Mouse (Mus musculus) splenic B cell, adult 2 months (primary cell): ENCODE measurements around the gene Ccdc151.

Experiments used
- DNase-seq: peaks from one replicate; pipeline ENCODE4 v3.0.0-alpha.2; 2011; ENCODE audit warnings: low read depth, low spot score
- H3K27me3 ChIP-seq: 2 replicates; pipeline ENCODE4 v1.6.1; 2012; ENCODE audit warnings: mild to moderate bottlenecking, low read length, moderate library complexity, mixed read lengths; ENCODE audit not compliant: control insufficient read depth, poor library complexity, insufficient read depth, severe bottlenecking
- H3K36me3 ChIP-seq: 2 replicates; pipeline ENCODE4 v1.6.1; 2012; ENCODE audit warnings: mild to moderate bottlenecking, low read length, moderate library complexity, mixed read lengths; ENCODE audit not compliant: control insufficient read depth, poor library complexity, insufficient read depth, severe bottlenecking

The Ccdc151 gene

DNA sequence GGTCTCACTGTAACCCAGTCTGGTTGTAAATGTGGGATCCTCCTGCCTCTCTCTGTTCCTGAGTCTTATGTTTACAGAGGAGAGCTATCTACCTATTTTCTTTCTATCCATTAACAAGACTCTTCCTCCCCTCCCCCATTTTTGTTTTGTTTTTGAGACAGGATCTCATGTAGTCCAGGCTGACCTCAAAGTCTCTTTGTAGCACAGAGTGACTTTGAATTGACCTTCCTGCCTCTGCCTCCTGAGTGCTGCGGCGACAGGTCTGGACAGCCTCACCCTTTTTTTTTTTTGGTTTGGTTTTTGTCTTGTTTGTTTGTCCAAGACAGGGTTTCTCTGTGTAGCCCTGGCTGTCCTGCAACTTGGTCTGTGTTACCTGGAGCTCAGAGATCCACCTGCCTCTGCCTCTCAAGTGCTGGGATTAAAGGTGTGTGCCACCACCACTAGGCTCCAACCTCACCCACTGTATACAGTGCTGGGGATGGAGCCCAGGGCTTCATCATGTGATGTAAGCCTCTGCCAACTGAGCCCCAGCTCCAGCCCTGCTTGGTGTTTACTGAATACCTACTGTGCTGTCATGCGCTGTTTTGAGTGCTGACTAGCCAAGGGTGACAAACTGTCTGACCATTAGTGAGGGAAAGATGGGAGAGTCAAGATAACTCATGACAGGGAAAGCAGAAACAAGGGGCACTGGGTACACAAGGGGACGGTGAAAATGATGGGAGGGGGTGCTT, 23.9 kb downstream of the Ccdc151 start:
- no peak for DNase-seq

DNA sequence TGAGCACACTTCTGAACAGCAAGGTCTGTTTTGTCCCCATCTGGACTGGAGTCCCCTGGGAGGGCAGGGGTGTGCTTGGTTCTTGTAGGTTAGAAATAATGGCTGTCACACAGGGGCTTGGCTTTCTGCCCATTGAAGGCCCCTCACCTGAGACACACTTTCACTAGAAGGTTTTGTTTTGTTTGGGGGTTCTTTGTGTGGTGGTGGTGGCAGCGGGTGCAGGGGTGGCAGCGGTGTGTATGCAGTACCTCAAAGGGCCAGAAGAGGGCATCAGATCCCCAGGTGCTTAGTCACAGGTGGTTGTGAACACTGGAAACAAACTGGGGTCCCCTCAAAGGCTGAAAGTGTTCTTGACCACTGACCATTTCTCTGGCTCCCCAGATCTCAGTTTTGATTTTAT, 24.5 kb downstream of the Ccdc151 start:
- DNase-seq = peak; percentile 72
- H3K27me3 ChIP-seq = no peaks in the 10 kb centered on the region
- H3K36me3 ChIP-seq = no peaks in the 10 kb centered on the region

More for the DNA sequence above, 23.9 kb downstream of the Ccdc151 start:
- no peaks in the 10 kb centered on the region for H3K36me3 ChIP-seq
- no peaks in the 10 kb centered on the region; the same call in 1 of the 2 replicates for H3K27me3 ChIP-seq

DNA sequence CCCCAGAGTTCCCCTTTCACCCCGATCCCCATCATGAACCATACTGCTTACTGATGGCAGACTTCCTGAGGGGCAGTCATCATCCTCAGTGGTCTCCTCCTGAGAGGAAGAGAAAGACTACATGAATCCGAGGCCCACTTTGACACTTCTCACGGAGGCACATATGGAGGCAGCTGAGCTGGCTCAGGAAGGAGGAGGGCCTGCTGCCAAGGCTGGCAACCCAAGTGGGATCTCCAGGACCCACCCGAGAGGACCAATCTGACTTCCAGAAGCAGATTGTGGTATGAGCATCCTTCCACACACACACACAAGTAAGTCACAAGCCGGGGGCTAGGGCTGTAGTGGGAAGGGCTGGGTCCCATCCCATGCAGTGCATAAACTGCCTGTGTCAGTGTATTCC, 25.1 kb downstream of the Ccdc151 start:
- no peaks in the 10 kb centered on the region for H3K27me3 ChIP-seq
- no peak for DNase-seq
- H3K36me3 ChIP-seq = no peaks in the 10 kb centered on the region

DNA sequence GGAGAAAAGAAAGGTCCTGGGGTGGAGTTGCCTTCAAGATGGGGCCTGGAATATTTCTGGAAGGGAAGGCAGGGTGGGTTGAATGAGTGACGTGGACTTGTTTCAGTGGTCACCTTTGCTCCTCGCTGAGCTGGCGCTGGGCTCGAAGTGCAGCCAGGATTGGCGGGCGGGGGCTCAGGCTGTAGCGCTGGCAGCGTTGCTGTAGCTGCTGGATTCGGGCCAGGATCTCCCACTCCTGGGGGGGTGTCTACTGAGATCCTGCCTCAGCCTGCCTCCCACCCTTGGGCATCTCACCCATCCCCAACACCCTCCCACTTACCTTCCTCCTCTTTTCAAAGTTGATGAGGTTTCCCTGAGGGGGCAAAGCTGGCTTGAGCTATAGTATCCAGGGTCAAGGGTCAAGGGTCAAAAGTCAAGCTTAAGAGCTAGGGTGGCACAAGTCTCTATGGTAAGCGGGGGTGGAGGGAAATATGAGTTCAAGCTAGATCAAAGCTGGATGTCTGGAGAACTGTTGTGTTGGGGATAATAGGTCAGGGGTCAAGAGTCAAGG, 25.7 kb downstream of the Ccdc151 start:
- H3K27me3 ChIP-seq = no peaks in the 10 kb centered on the region
- H3K36me3 ChIP-seq = no peaks in the 10 kb centered on the region
- no peak for DNase-seq

DNA sequence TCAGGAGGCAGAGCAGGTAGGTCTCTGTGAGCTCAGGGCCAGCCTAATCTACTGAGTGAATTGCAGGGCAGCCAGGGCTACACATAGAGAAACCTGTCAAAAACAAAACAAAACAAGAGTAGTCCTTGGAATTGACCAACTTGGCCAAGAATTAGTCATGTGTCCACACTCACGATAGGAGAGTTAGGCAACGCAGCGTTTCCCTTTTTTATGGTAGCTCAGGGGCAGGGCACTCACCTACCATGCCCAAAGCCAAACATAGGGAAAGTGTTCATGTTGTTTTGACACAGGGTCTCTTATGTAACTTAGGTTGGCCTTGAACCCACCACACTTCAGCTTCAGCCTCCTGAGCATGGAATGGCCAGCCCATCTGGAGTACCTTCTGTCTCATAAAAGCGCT, 33.1 kb downstream of the Ccdc151 start:
- H3K27me3 ChIP-seq = no peaks in the 10 kb centered on the region
- DNase-seq = no peak
- H3K36me3 ChIP-seq = no peaks in the 10 kb centered on the region

DNA sequence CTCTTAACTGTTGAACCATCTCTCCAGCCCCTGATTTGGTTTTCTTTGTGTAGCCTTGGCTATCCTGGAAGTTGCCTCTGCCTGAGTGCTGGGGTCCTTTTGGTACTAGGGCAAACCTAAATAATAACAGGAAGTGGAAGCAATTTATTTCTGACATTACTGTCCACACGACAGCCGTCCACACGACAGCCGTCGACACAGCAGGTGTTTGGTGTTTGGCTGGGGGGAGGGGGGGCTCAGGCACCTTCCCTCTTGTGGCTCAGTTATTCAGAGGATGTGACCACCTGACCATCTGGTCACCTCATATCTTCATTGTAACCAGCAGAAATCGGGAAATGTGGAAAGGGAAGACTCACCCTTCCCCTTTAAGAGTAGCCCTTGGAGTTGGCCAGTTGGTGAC, 33.6 kb downstream of the Ccdc151 start:
- no peak for DNase-seq
- H3K27me3 ChIP-seq = no peaks in the 10 kb centered on the region
- no peaks in the 10 kb centered on the region for H3K36me3 ChIP-seq

DNA sequence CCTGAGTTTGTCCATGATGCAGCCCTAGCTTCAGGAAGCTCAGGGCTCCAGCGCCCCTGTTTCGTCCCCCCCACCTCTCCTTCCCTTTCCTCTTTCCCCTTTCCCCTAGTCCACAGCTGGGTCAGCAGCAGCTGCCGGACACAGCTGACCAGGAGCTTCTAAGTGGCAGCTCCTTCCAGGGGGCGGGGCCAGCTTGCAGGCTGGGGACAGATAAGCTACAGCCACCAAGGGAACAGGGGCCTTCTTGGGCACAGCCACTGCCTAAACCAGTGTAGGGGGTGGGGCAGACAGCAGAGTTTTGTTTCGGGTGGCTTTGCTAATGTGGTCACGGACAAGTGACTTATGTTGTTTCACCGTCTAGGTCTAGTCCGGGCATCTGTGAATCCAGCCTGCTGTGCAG, 39.0 kb downstream of the Ccdc151 start, which contains the start of gene Epor:
Gene Epor (minus strand): TSS at position 90 of the 400 bp plus-strand sequence.
- H3K36me3 ChIP-seq = no peaks in the 10 kb centered on the region
- H3K27me3 ChIP-seq = no peaks in the 10 kb centered on the region
- no peak for DNase-seq

DNA sequence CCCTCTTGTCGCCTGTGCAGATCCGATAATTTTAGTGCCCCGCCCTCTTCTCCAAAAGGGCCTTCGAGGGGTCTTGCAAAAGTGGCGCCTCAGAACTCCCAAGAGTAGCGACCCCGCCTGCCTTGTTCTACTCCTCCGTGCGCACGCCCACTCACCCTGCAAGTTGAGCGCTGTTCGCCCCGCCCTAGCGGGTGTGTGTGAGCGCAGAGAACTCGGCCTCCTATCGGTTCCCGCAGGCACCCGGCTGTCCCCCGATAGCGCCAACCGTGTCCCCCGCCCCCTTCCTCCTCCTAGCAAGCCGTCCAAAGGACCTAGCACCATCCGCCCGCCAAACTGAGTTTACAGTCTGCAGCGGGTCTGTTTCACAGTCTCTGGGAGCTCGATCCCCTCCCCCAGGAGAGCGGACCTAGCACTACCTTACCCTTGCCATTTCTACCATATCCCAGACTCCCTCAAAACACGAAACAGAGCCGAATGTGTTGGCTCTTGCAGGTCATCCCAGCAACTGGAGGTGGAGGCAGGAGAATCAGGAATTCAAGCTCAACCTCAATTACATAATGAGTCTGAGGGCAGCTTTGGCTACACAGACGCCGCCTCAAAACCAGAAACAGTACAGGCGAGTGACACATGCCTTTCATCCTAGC, 39.9 kb downstream of the Ccdc151 start:
- no peaks in the 10 kb centered on the region for H3K27me3 ChIP-seq
- peak; percentile 51 for DNase-seq
- H3K36me3 ChIP-seq = no peaks in the 10 kb centered on the region

DNA sequence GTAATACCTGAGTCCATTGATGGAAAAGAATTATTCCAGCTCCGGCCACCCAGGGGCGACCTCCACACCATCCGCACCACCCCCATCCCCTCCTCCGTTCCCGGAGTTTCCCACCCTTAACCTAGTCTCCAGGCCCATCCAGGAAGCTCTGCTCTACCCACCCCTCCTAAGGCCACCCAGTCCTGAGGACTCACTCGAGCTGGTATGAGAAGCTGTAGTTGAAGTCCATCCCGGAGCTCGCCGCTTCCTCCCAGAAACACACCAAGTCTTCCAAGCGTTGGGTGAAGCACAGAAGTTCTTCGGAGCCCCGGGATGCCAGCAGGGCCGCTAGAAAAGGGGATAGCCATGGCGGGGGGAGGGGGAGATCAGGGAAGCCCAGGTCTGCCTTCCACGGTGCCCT, 40.4 kb downstream of the Ccdc151 start:
- no peaks in the 10 kb centered on the region for H3K36me3 ChIP-seq
- no peaks in the 10 kb centered on the region for H3K27me3 ChIP-seq
- DNase-seq = no peak

DNA sequence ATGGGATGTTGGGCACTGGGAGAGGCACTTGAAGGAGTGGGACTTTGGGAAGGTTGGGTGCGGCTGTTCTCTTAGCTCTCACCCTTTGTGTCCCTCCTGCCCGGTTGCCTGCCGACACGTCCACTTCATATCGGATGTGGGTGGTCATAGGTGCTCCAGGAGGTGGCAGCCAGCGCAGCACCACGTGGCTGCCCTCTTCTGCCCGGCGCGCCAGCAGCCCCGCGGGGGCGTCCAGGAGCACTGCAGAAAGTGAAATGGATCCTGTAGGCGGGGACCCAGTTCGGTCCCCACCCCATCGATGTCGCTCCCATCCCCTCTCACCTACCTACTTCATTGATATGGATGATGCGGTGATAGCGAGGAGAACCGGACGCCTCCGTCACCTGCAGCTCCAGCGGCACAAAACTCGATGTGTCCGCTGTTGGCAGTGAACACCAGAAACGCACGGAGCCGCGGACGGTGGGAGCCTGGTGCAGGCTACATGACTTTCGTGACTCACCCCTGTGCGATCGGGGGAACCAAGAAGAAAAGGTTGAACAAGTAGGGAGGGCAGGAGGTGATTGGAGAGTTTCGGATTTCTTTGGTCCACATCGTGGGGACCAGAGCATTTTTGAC, 41.0 kb downstream of the Ccdc151 start:
- no peak for DNase-seq
- Histone ChIP-seq H3K36me3 (no peaks in the 10 kb centered on the region), H3K27me3 (no peaks in the 10 kb centered on the region)

DNA sequence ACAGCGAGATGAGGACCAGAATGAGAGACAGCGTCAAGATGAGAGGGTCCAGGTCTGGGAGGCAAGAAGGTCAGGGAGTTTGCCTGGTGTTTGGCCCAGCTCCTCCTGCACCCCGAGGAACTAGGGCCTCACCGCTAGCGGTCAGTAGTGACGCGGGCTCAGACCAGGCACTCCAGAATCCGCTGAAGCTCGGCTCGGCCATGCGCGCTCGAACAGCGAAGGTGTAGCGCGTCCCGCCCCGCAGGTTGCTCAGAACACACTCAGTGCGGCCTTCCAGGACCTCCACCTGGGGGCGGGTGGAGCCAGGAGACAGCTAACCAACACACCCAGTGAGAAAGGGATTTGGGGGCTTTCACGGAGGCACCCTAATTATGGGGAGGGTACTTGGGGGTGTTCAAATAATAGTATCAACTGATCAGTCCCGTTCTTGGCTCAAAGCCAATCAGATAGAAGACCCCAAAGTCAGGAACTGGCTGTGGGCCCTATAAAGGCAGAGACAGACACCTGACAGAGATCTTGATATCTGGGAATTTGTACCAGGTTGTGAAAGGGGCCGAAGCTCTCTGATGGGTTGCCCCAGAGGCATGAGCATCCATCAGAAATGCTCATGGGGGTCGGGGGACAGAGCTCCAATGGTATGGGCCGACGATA, 41.8 kb downstream of the Ccdc151 start:
- DNase-seq = no peak
- no peaks in the 10 kb centered on the region for H3K36me3 ChIP-seq
- H3K27me3 ChIP-seq = no peaks in the 10 kb centered on the region

DNA sequence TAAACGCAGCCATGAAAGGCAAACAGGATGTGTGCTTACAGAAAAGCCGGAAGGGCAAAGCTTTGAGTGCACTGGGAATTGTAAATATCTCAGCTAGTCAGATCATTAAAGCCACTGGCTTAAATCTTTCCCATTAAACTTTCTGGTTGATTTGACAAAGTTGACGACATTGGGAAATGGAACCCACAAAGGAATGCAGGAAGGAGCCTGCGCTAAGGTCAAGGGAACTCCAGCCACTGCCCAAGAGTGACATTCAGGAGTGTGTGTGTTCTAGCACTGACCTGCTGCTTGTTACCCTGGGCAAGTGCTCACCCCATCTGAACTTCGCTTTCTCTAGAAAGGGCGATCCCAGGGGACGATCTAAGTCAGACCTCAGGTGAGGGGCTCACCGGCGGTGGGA, 42.3 kb downstream of the Ccdc151 start:
- Histone ChIP-seq H3K36me3 (no peaks in the 10 kb centered on the region), H3K27me3 (no peaks in the 10 kb centered on the region)
- no peak for DNase-seq

DNA sequence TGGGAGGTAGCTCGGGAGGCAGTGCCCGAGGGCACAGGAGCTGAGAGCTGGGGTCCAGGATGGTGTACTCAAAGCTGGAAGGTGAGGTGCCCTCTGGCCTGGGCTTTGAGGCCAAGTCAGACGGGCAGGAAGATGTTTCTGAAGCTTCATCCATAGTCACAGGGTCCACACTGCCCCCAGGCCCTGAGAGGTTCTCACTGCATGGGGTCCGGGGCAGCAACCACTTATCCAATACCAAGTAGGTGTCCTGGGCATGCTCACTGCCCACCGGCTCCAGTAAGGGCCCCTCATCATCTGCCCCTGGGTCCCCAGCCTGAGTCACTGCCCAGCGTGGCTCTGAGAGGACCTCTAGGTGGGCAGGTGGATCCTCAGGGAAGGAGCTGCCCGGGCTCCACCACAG, 43.2 kb downstream of the Ccdc151 start:
- no peak for DNase-seq
- Histone ChIP-seq H3K36me3 (no peaks in the 10 kb centered on the region), H3K27me3 (no peaks in the 10 kb centered on the region)

DNA sequence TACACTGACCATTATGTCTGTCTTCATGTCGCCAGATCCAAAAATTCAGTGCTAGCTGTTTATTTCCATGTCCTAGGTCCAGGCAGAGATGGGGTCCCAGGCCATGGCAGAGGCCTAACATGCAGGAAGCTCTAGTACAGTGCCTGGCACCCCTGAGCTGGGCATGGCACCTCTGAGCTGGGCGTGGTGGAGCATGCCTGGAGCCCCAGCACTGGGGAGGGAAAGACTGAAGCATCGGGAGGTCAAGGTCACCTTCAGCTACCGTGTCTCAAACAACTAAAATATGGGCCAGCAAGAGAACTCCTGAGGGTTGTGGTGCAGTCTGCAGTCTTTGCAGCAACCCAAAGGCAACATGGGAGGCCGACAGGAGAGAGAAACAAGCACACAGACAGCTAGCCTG, 44.1 kb downstream of the Ccdc151 start:
- Histone ChIP-seq H3K36me3 (no peaks in the 10 kb centered on the region), H3K27me3 (no peaks in the 10 kb centered on the region)
- DNase-seq = no peak
